Comparison of ENCODE assay signal across 8 mouse cellular contexts in genomic region chr1:125911901-125912445, GRCm38 (mm10). TPM values are rescaled to one million over a fixed set of nuclear protein-coding genes. Genes with fewer than 3 reads are reported as not detected.
DNase-seq lines count a peak whose midpoint lies in the region; ATAC-seq and TF ChIP-seq lines count a peak whose summit lies in the region.

No protein-coding gene starts in this region.

- H3K9me3 ChIP-seq in liver, embryonic 13.5 days (replicated peaks): no peaks in the 10 kb centered on the region

- no peak for TF ChIP-seq POLR2A in cerebellum, adult 2 months (IDR thresholded peaks at IDR 0.05; ENCODE audit: borderline replicate concordance, insufficient read depth, low read length)
- no peak for TF ChIP-seq POLR2A in brain, embryonic 14.5 days (IDR thresholded peaks at IDR 0.05; ENCODE audit: borderline replicate concordance, extremely low read depth, insufficient read depth, insufficient read length, poor library complexity, severe bottlenecking)
- no peak for TF ChIP-seq POLR2A in olfactory bulb, adult 2 months (IDR thresholded peaks at IDR 0.05; ENCODE audit: insufficient read depth, low read depth, low read length)

- no peak for TF ChIP-seq CTCF in cerebellum, adult 2 months (IDR thresholded peaks at IDR 0.05; ENCODE audit: borderline replicate concordance, insufficient read depth, low read depth, low read length)
- no peak for TF ChIP-seq CTCF in brain, embryonic 14.5 days (IDR thresholded peaks at IDR 0.05; ENCODE audit: borderline replicate concordance, extremely low read depth, insufficient read depth, insufficient read length)
- no peak for TF ChIP-seq CTCF in olfactory bulb, adult 2 months (IDR thresholded peaks at IDR 0.05; ENCODE audit: insufficient read depth, low read depth, low read length)

- 0% methylated on average over 43 of the region's 43 CpGs for WGBS in cerebellum, adult 2 months
- WGBS in liver, embryonic 13.5 days (ENCODE audit: insufficient replicate concordance): 2% methylated on average over 40 of the region's 43 CpGs
- under 1% methylated on average over 43 of the region's 43 CpGs for WGBS in olfactory bulb, adult 2 months

- peak in 1 of 2 experiments; percentile 13 for DNase-seq in cerebellum, adult 2 months
- no peak for DNase-seq in cerebellum, adult 11 months
- peak; percentile 69 for DNase-seq in brain, embryonic 14.5 days (ENCODE audit: low read depth)
- DNase-seq in frontal cortex, postnatal 36 days (ENCODE audit: low spot score in 2 of 2): peak; percentile 43 to 57
- peak; percentile 32 for DNase-seq in kidney, postnatal 10 days
- DNase-seq in liver, embryonic 13.5 days: no peak
- peak; percentile 7 to 9 for DNase-seq in urinary bladder, postnatal 36 days (ENCODE audit: low spot score in 2 of 2)

- H3K4me2 ChIP-seq in liver, embryonic 13.5 days: peak overlapping the region; percentile 63

- H3K27me3 ChIP-seq in cerebellum, adult 2 months (ENCODE audit: control insufficient read depth, insufficient read depth, low read length): no peaks in the 10 kb centered on the region; the same call in 1 of the 2 replicates
- H3K27me3 ChIP-seq in liver, embryonic 13.5 days: peaks cover 51% of the 10 kb centered on the region

- H3K4me1 ChIP-seq in cerebellum, adult 2 months (ENCODE audit: control insufficient read depth, insufficient read depth, low read length): no peaks in the 10 kb centered on the region
- H3K4me1 ChIP-seq in liver, embryonic 13.5 days (replicated peaks): peaks cover 12% of the 10 kb centered on the region
- H3K4me1 ChIP-seq in olfactory bulb, adult 2 months (ENCODE audit: control insufficient read depth, insufficient read depth, low read length): peaks cover 30% of the 10 kb centered on the region

- peak overlapping the region; percentile 24 for H3K4me3 ChIP-seq in cerebellum, adult 2 months (replicated peaks; ENCODE audit: insufficient read depth, low read depth, low read length)
- H3K4me3 ChIP-seq in liver, embryonic 13.5 days (replicated peaks): peak overlapping the region; percentile 45
- peak overlapping the region; percentile 41 for H3K4me3 ChIP-seq in olfactory bulb, adult 2 months (ENCODE audit: insufficient read depth, low read depth, low read length)

- no peak overlapping the region for H3K9ac ChIP-seq in liver, embryonic 13.5 days

- H3K27ac ChIP-seq in cerebellum, adult 2 months (ENCODE audit: insufficient read depth, low read length): no peak overlapping the region
- no peak overlapping the region for H3K27ac ChIP-seq in liver, embryonic 13.5 days
- no peak overlapping the region for H3K27ac ChIP-seq in olfactory bulb, adult 2 months (ENCODE audit: insufficient read depth, low read depth, low read length)

- H3K36me3 ChIP-seq in liver, embryonic 13.5 days: no peaks in the 10 kb centered on the region

- no peak for ATAC-seq in liver, embryonic 13.5 days (ENCODE audit: low read depth)

RNA-seq across cellular contexts. Expression of gene Lypd1, which starts 0.9 kb away (rescaled TPM):
- polyA plus RNA-seq in cerebellum, adult 2 months (2012; rRNA removed): 33.3 and 40.0 TPM in 2 replicates
- polyA plus RNA-seq in brain, embryonic 14.5 days (2012; rRNA removed): 61.6 and 92.8 TPM in 2 replicates
- polyA plus RNA-seq in liver, embryonic 13.5 days (2015; fragmentation: Nextera tagmentation; extraction: Ambion mirVana): 0.93 and 1.0 TPM in 2 replicates
- not detected in 2 replicates for polyA plus RNA-seq in olfactory bulb, adult 2 months (2012; ENCODE audit: insufficient read depth, insufficient read length, low replicate concordance, missing spikeins)

Comparison
In these comparisons a context has a peak if more than half of its experiments do, and no peak if none do; other contexts are left out.
1. DNase-seq: peak in brain, embryonic 14.5 days (single experiment), frontal cortex, postnatal 36 days (2 of 2), kidney, postnatal 10 days (single experiment) and urinary bladder, postnatal 36 days (2 of 2); none in cerebellum, adult 11 months (single experiment) and liver, embryonic 13.5 days (single experiment).
2. Peak in every context shown above with its lines, with median percentiles within 50 percentile points of each other: H3K4me3 ChIP-seq.